Comparison of ENCODE assay signal across 27 mouse cellular contexts in the genomic region with DNA sequence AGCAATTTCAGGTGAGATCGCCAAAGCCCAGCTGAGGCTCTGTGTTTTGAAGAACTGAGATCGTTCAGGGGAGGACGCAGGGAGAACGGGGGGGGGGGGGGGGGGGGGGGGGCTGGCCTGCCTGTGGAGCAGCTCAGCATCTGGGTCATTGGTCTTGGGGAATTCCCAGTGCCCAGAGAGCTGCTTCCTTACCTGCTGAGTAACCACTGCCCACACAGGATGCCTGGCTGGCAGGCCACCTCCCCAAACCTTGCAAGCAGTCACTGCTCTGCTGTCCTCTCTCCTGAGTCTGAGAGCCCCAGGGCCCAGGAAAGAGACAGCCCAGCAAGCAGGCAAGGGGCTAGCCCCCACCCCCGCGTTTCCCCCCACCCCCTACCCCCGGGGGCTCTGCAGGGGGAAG. TPM values are rescaled to one million over a fixed set of nuclear protein-coding genes. Genes with fewer than 3 reads are reported as not detected.
DNase-seq lines count a peak whose midpoint lies in the region; ATAC-seq and TF ChIP-seq lines count a peak whose summit lies in the region.
"Had no signal": no experiment of that assay in that cellular context is flagged by ENCODE, and none has a peak within 500 bp of the region (broad histone marks: within the 10 kb centered on the region; RNA-seq: fewer than 3 reads in every experiment).

No protein-coding gene starts in this region.

- no peak for TF ChIP-seq POLR2A in kidney, adult 2 months (IDR thresholded peaks at IDR 0.05; ENCODE audit: low read depth, low read length)

- H3K36me3 ChIP-seq in kidney, postnatal 0 days (ENCODE audit: insufficient read depth, low read length) = no peaks in the 10 kb centered on the region
- H3K36me3 ChIP-seq in kidney, adult 2 months (ENCODE audit: control insufficient read depth, insufficient read depth, low read length) = no peaks in the 10 kb centered on the region
- no peaks in the 10 kb centered on the region for H3K36me3 ChIP-seq in embryonic facial prominence, embryonic 10.5 days (replicated peaks)
- H3K36me3 ChIP-seq: embryonic facial prominence, embryonic 12.5 days; hindbrain, embryonic 15.5 days; liver, embryonic 12.5 days; midbrain, embryonic 10.5 days had no signal

- H3K4me2 ChIP-seq in kidney, postnatal 0 days (ENCODE audit: low read length) = no peak overlapping the region
- H3K4me2 ChIP-seq: embryonic facial prominence, embryonic 12.5 days; heart, embryonic 11.5 days; hindbrain, embryonic 15.5 days; liver, embryonic 12.5 days had no signal

- no peak overlapping the region for H3K9ac ChIP-seq in kidney, postnatal 0 days (ENCODE audit: low read depth, low read length)
- H3K9ac ChIP-seq: embryonic facial prominence, embryonic 12.5 days; hindbrain, embryonic 15.5 days; liver, embryonic 12.5 days had no signal

- WGBS in kidney, postnatal 0 days = 15% methylated on average over 7 of the region's 7 CpGs
- WGBS in kidney, adult 2 months = 26% methylated on average over 7 of the region's 7 CpGs
- WGBS in embryonic facial prominence, embryonic 10.5 days = 16% methylated on average over 7 of the region's 7 CpGs

- no peaks in the 10 kb centered on the region for H3K27me3 ChIP-seq in kidney, postnatal 0 days (ENCODE audit: insufficient read depth, low read length)
- no peaks in the 10 kb centered on the region for H3K27me3 ChIP-seq in kidney, adult 2 months (replicated peaks; ENCODE audit: control insufficient read depth, insufficient read depth, low read length)
- peaks cover 73% of the 10 kb centered on the region for H3K27me3 ChIP-seq in embryonic facial prominence, embryonic 10.5 days (replicated peaks; ENCODE audit: low read depth, poor library complexity, severe bottlenecking)

- DNase-seq in gastrocnemius, postnatal 10 days = peak; percentile 4
- no peak for DNase-seq in gastrocnemius, postnatal 14 days
- DNase-seq in kidney, postnatal 0 days (ENCODE audit: low spot score) = no peak
- no peak for DNase-seq in kidney, adult 2 months
- DNase-seq in 3134 (ENCODE audit: extremely low read depth, insufficient read length, low spot score) = peak; percentile 56
- peak; percentile 39 for DNase-seq in embryonic facial prominence, embryonic 10.5 days (ENCODE audit: low spot score)
- DNase-seq in left cerebral cortex, adult 8-10 months (ENCODE audit: low spot score in 2 of 2) = no peak
- DNase-seq in layer of hippocampus, adult 9-11 months = no peak
- DNase-seq: adrenal gland, postnatal 10 days; cerebellum, adult 9-10 months; gastrocnemius, postnatal 36 days; heart, postnatal 4 days; kidney, postnatal 10 days; lung, adult 2 months; right cerebral cortex, adult 18-20 months; thymus, adult 18-20 months had no signal

- intact Hi-C loops in gastrocnemius, postnatal 14 days (cut with DNase I; ENCODE audit: low total_unique reads) = no loop called here

- H3K9me3 ChIP-seq in kidney, postnatal 0 days (replicated peaks; ENCODE audit: low read length) = no peaks in the 10 kb centered on the region
- H3K9me3 ChIP-seq in embryonic facial prominence, embryonic 10.5 days = no peaks in the 10 kb centered on the region
- H3K9me3 ChIP-seq: embryonic facial prominence, embryonic 12.5 days; hindbrain, embryonic 15.5 days; liver, embryonic 12.5 days; midbrain, embryonic 10.5 days had no signal

- H3K4me1 ChIP-seq in kidney, postnatal 0 days (replicated peaks; ENCODE audit: insufficient read depth, low read length) = peaks cover 25% of the 10 kb centered on the region; the same call in 1 of the 2 replicates
- H3K4me1 ChIP-seq in kidney, adult 2 months (ENCODE audit: control insufficient read depth, insufficient read depth, low read length) = peaks cover 15% of the 10 kb centered on the region
- peaks cover 59% of the 10 kb centered on the region for H3K4me1 ChIP-seq in embryonic facial prominence, embryonic 10.5 days

- no peak for TF ChIP-seq CTCF in kidney, postnatal 0 days (IDR thresholded peaks at IDR 0.05; ENCODE audit: low read depth)
- no peak for TF ChIP-seq CTCF in kidney, adult 2 months (conservative IDR thresholded peaks at IDR 0.05; ENCODE audit: insufficient read depth, insufficient read length, low read depth, low read length)

- H3K27ac ChIP-seq in kidney, postnatal 0 days = no peak overlapping the region
- no peak overlapping the region for H3K27ac ChIP-seq in kidney, adult 2 months (ENCODE audit: insufficient read depth, low read depth, low read length)
- no peak overlapping the region for H3K27ac ChIP-seq in embryonic facial prominence, embryonic 10.5 days (replicated peaks)
- H3K27ac ChIP-seq: embryonic facial prominence, embryonic 12.5 days; hindbrain, embryonic 15.5 days; left cerebral cortex, adult 2 months; liver, embryonic 12.5 days; macrophage; midbrain, embryonic 10.5 days had no signal

- H3K4me3 ChIP-seq in kidney, postnatal 0 days (replicated peaks; ENCODE audit: low read depth, low read length) = no peak overlapping the region
- H3K4me3 ChIP-seq in kidney, adult 2 months (ENCODE audit: insufficient read depth, low read depth, low read length) = no peak overlapping the region
- H3K4me3 ChIP-seq in embryonic facial prominence, embryonic 10.5 days = no peak overlapping the region
- H3K4me3 ChIP-seq: embryonic facial prominence, embryonic 12.5 days; hindbrain, embryonic 15.5 days; left cerebral cortex, adult 2 months; liver, embryonic 12.5 days; midbrain, embryonic 10.5 days had no signal

- peak; percentile 9; the same call in 1 of the 2 replicates for ATAC-seq in kidney, postnatal 0 days (replicated peaks; ENCODE audit: low FRiP score, low read depth)
- ATAC-seq: activated CD4-positive, CD25-positive, alpha-beta regulatory T cell, adult 4 months; liver, embryonic 12.5 days had no signal

RNA-seq across cellular contexts. Expression of a gene that starts 5.5 kb away (rescaled TPM):
- under 1 TPM; 0.47 to 0.77 TPM for total RNA-seq in gastrocnemius, postnatal 10 days (2021)
- total RNA-seq in gastrocnemius, postnatal 14 days (2021) = under 1 TPM; 0.24 to 0.45 TPM
- polyA plus RNA-seq in kidney, postnatal 0 days (2015; fragmentation: Nextera tagmentation; extraction: Ambion mirVana) = 0.11 and 0.24 TPM in 2 replicates
- 0.56 and 0.67 TPM in 2 replicates for polyA plus RNA-seq in kidney, adult 2 months (2012; rRNA removed)
- polyA plus RNA-seq in embryonic facial prominence, embryonic 10.5 days (2016; fragmentation: Nextera tagmentation; extraction: Ambion mirVana) = 0.09 and 0.36 TPM in 2 replicates
- total RNA-seq in left cerebral cortex, adult 8-10 months (2022) = 1 to 10 TPM in 1 of 4 experiments, under 1 TPM in 3; 0.66 to 1.3 (median 0.94) TPM
- polyA plus RNA-seq: forebrain, embryonic 14.5 days; liver, embryonic 12.5 days; neural tube, embryonic 11.5 days had no signal

RNA-seq across cellular contexts. Expression of a gene that starts 26.6 kb away (rescaled TPM):
- not detected for total RNA-seq in gastrocnemius, postnatal 10 days (2021)
- not detected for total RNA-seq in gastrocnemius, postnatal 14 days (2021)
- 0.09 and 0.11 TPM in 2 replicates for polyA plus RNA-seq in kidney, postnatal 0 days (2015; fragmentation: Nextera tagmentation; extraction: Ambion mirVana)
- 0.07 and 0.20 TPM in 2 replicates for polyA plus RNA-seq in kidney, adult 2 months (2012; rRNA removed)
- not detected in 2 replicates for polyA plus RNA-seq in embryonic facial prominence, embryonic 10.5 days (2016; fragmentation: Nextera tagmentation; extraction: Ambion mirVana)
- total RNA-seq in left cerebral cortex, adult 8-10 months (2022) = under 1 TPM in 2 of 4 experiments, not detected in 2; 0.53 to 0.55 TPM
- total RNA-seq: gastrocnemius, postnatal 36 days; left cerebral cortex, adult 2 months had no signal
- polyA plus RNA-seq: embryonic facial prominence, embryonic 12.5 days; hindbrain, embryonic 15.5 days; limb, embryonic 11.5 days; neural tube, embryonic 11.5 days had no signal

RNA-seq across cellular contexts. Expression of a gene that starts 44.8 kb away (rescaled TPM):
- total RNA-seq in gastrocnemius, postnatal 10 days (2021) = 1 to 10 TPM; 5.9 to 6.9 TPM
- 1 to 10 TPM; 4.3 to 8.9 TPM for total RNA-seq in gastrocnemius, postnatal 14 days (2021)
- polyA plus RNA-seq in kidney, postnatal 0 days (2015; fragmentation: Nextera tagmentation; extraction: Ambion mirVana) = 6.5 and 6.7 TPM in 2 replicates
- polyA plus RNA-seq in kidney, adult 2 months (2012; rRNA removed) = 15.8 and 16.3 TPM in 2 replicates
- 2.2 and 2.4 TPM in 2 replicates for polyA plus RNA-seq in embryonic facial prominence, embryonic 10.5 days (2016; fragmentation: Nextera tagmentation; extraction: Ambion mirVana)
- 1 to 10 TPM; 3.1 to 5.9 (median 4.4) TPM for total RNA-seq in left cerebral cortex, adult 8-10 months (2022)

Comparison
In these comparisons a context has a peak if more than half of its experiments do, and no peak if none do; other contexts are left out.
1. DNase-seq: peak in gastrocnemius, postnatal 10 days (single experiment), 3134 (single experiment) and embryonic facial prominence, embryonic 10.5 days (single experiment); none in gastrocnemius, postnatal 14 days (single experiment), kidney, postnatal 0 days (single experiment), kidney, adult 2 months (single experiment), left cerebral cortex, adult 8-10 months (0 of 2) and layer of hippocampus, adult 9-11 months (single experiment).